Mouse (Mus musculus): ENCODE measurements around the gene Cryga.
"Not testable (repeated sequence)": the region's sequence is repeated elsewhere in the genome, so short reads cannot be mapped to it uniquely, and the experiment has no call there.

Gene Cryga

GRCm38 (mm10) chr1:65091566-65091965 lies 11.6 kb downstream of the Cryga start:
- no peak for DNase-seq (ENCODE audit: low read depth, low spot score)

DNA sequence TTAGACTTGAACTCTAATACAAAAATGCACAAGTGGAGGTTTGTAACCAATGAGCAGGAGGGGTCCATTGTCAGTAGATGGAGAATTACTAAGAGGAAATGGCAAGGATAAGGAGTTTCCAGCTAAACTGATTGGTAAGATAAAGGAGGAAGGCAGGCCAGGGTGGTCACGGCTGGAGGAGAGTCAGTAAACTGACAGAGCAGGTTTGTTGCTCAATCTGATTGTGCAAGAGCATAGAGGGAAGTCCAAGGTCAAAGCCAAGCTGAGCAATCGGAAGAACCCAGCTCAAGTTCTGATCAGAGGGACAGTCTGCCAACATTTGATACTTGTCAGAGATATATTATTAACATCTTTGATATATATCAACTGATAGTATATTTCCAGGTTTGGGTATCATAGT lies 12.8 kb downstream of the Cryga start:
- DNase-seq (ENCODE audit: low read depth, low spot score), result no peak

DNA sequence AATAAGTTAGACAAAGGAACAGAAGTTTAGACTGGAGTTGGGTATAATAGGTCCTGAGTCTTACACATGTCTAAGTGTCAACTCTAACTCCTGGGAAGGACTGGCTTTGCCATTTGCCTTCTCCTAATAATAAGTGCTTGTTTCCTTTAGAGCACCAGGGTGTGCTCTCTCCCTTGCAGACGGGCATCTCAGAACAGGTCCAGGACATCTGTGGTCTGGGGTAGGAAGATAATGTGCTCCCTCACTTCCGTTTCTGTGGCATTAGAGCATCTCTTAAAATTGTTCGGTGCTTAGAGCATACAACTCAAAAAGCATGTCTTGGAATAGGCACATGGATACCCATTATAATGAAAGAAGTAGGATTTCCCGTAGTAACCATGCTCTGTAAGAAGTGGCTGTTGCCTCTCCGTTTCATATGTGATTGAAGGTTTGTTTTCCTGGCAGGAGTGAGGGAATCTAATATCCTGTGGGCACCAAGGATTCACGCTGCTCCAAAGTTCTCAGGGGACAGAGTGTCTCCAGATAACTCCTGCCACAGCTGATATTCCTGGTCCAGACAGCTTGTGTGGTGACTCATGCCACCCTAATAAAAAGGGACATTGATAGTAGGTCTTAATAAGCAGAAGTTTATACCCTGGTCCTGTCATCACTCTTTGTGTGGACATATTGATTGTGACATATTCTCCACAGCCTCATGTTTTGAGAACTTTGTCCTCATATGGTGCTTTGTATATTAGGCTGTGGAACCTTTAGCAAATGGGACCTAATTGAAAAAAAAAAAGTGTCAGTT lies 14.4 kb downstream of the Cryga start:
- DNase-seq (ENCODE audit: low read depth, low spot score), result no peak

DNA sequence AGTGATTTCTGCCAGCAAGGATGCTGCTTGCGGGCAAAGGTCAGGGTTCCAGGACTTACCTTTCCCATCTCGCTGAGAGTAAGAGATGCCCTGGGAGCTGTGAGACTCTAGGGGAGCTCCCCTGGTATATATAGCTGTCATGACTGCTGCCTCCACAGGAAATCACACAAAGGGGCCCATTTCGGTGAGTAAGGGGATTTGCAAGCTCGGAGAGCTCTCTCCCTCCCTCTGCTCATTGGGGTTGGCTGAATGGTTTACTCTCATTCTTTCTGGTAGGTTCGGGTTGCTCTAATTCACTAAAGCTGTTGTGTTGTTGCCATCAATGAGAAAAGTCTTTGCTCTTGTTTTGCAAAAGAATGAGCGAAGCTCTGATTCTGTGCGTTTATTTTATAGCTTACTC lies 21.0 kb downstream of the Cryga start, which contains the start of gene Crygb:
Gene Crygb (minus strand): TSS at position 101 of the 400 bp plus-strand sequence.
- DNase-seq (ENCODE audit: low read depth, low spot score), result no peak

- DNase-seq (ENCODE audit: low read depth, low spot score), result no peak
These were observed 27.6 kb downstream of the Cryga start for GRCm38 (mm10) chr1:65075607-65076006.

GRCm38 (mm10) chr1:65073589-65073988 lies 29.6 kb downstream of the Cryga start, which contains the start of gene Crygc:
Crygc (minus strand) TSS chr1:65073689.
- no peak for DNase-seq (ENCODE audit: low read depth, low spot score)

GRCm38 (mm10) chr1:65067842-65068241 lies 35.3 kb downstream of the Cryga start:
- DNase-seq (ENCODE audit: low read depth, low spot score), result no peak

GRCm38 (mm10) chr1:65064201-65064600 lies 39.0 kb downstream of the Cryga start:
- no peak for DNase-seq (ENCODE audit: low read depth, low spot score)

DNA sequence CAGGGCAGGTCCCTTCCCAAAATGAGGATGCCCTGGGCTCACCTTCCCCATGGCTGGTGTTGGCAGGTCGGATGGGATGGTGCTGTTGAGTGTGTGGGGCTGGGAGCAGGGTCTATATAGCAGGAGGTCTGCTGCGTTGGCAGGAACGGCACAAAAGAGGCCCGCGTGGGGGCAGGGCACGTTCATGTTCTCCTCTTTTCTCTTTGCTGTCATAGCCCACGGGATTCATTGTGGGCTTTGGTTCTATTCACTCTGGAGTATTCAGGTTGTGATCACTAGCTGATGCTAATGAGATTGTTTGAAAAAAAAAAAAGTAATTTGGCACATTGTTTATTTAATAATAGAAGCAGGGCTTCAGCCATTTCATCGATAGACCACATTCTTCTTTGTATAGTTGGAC lies 39.8 kb downstream of the Cryga start, which contains the start of gene Crygd:
Gene Crygd (minus strand): TSS at position 101 of the 400 bp plus-strand sequence.
- DNase-seq (ENCODE audit: low read depth, low spot score), result no peak

- DNase-seq (ENCODE audit: low read depth, low spot score), result no peak
These were observed 51.0 kb downstream of the Cryga start for GRCm38 (mm10) chr1:65052140-65052539.

GRCm38 (mm10) chr1:65051696-65052095 lies 51.5 kb downstream of the Cryga start:
- DNase-seq (ENCODE audit: low read depth, low spot score), result no peak

- DNase-seq (ENCODE audit: low read depth, low spot score), result not testable (repeated sequence)
These were observed 52.2 kb downstream of the Cryga start, which contains the start of gene Cryge for GRCm38 (mm10) chr1:65050952-65051351. Cryge (minus strand) TSS chr1:65051149.
